Mouse (Mus musculus) gastrocnemius, postnatal 4 days (tissue): ENCODE results near the gene Pcbp4. TPM values are rescaled to one million over a fixed set of nuclear protein-coding genes. Genes with fewer than 3 reads are reported as not detected.

Experiments
- DNase-seq, 2 experiments: peaks; one replicate each; pipeline ENCODE4 v3.0.0; 2021 to 2022; ENCODE audit warnings: low spot score in 2 of 2, mixed read lengths in 2 of 2
- total RNA-seq, 2 experiments: library from RNA; stranded (reverse); gene quantifications; 2 replicates each; pipeline ENCODE4 v1.2.3; 2021

The Pcbp4 gene
- total RNA-seq, 2 experiments from 2014 or later, result 83.6 to 84.9 TPM

- DNase-seq, result no peak
Observed at GRCm38 (mm10) chr9:106442680-106443079, 10.4 kb upstream of the Pcbp4 start.

- DNase-seq, result no peak
Observed at GRCm38 (mm10) chr9:106444836-106445235, 8.3 kb upstream of the Pcbp4 start.

GRCm38 (mm10) chr9:106447348-106447747 lies 5.7 kb upstream of the Pcbp4 start, which contains the start of the genes Abhd14b and Abhd14a:
Gene Abhd14b, plus strand, starts transcription at chr9:106447459.
Gene Abhd14a, minus strand, starts transcription at chr9:106447678.
- DNase-seq, result peak; percentile 83 to 94

GRCm38 (mm10) chr9:106447951-106448350 lies 5.1 kb upstream of the Pcbp4 start:
- DNase-seq, result peak in 1 of 2 experiments; percentile 25

GRCm38 (mm10) chr9:106448498-106449031 lies 4.5 kb upstream of the Pcbp4 start:
- peak; percentile 54 to 77 for DNase-seq

- DNase-seq, result peak in 1 of 2 experiments; percentile 19
Observed at GRCm38 (mm10) chr9:106449947-106450346, 3.1 kb upstream of the Pcbp4 start.

GRCm38 (mm10) chr9:106450661-106451060 lies 2.4 kb upstream of the Pcbp4 start:
- peak in 1 of 2 experiments; percentile 70 for DNase-seq

GRCm38 (mm10) chr9:106451298-106451697 lies 1.8 kb upstream of the Pcbp4 start:
- no peak for DNase-seq

- no peak for DNase-seq
Observed at GRCm38 (mm10) chr9:106451899-106452298, 1.2 kb upstream of the Pcbp4 start.

- DNase-seq, result no peak
Observed at GRCm38 (mm10) chr9:106452351-106452750, 740 bp upstream of the Pcbp4 start.

GRCm38 (mm10) chr9:106452821-106453220 lies 270 bp upstream of the Pcbp4 start:
- no peak for DNase-seq

GRCm38 (mm10) chr9:106454071-106454761 lies 1.1 kb downstream of the Pcbp4 start:
- DNase-seq, result no peak

- no peak for DNase-seq
Observed at GRCm38 (mm10) chr9:106454888-106455681, 2.0 kb downstream of the Pcbp4 start.

- peak; percentile 42 to 67 for DNase-seq
Observed at GRCm38 (mm10) chr9:106456325-106457162, 3.5 kb downstream of the Pcbp4 start.

GRCm38 (mm10) chr9:106457163-106457559 lies 4.1 kb downstream of the Pcbp4 start:
- DNase-seq, result no peak

- DNase-seq, result no peak
Observed at GRCm38 (mm10) chr9:106457920-106458319, 4.8 kb downstream of the Pcbp4 start.

GRCm38 (mm10) chr9:106459946-106460345 lies 6.9 kb downstream of the Pcbp4 start:
- DNase-seq, result no peak

GRCm38 (mm10) chr9:106460401-106461025 lies 7.4 kb downstream of the Pcbp4 start:
- DNase-seq, result no peak

- no peak for DNase-seq
Observed at GRCm38 (mm10) chr9:106461026-106461415, 7.9 kb downstream of the Pcbp4 start.

GRCm38 (mm10) chr9:106461641-106462429 lies 8.7 kb downstream of the Pcbp4 start:
- DNase-seq, result no peak
